Mouse (Mus musculus) lung, adult 10 weeks (tissue): ENCODE results near the gene Mdn1. TPM values are rescaled to one million over a fixed set of nuclear protein-coding genes. Genes with fewer than 3 reads are reported as not detected.

Experiments used
- polyA plus RNA-seq: library from polyadenylated mRNA; stranded (reverse); fragments of 350-450 nt; fragmentation: Illumina TruSeq; extraction: RNeasy Lipid Tissue Mini Kit (QIAGEN cat#74804); gene quantifications from one replicate; pipeline ENCODE4 v1.2.3, GENCODE M21; 2014; ENCODE audit warnings: low read depth, low replicate concordance; ENCODE audit not compliant: insufficient read depth

Gene Mdn1
- polyA plus RNA-seq, result 6.1 TPM

DNA sequence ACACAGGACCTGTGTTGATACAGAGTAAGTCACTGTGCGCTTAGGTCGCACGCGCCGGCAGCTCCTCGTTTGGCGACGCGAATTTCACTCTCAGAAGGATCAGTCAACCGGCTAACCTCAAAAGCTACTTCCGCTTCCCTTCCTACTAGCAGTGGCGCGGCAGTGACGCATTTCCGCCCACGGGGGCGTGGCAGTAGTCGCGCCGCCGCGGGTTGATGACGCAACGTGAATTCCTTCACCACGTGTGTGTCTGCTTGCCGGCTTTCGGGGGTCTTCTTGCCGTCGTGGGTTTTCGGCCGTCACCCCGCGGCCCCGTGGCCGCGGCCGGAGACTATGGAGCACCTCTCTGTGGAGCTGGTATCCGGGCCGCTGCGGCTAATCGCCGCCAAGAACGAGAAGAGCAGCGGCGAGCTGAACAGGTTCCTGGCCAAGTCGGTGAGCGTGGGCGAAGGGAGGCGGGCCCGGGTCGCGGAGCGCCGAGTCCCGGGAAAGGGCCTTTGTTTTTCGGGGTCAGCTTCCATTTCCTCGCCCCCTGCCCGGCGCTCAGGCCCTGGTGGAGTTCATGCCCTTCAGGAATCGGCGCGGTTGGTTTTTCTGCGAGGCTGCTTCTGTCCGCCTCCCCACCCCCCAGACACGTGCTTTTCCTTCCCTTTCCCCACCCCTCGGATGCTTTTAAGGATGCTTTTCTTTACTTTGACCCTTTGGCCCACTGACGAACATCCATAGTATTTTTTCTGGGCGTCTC lies at the start of gene Mdn1:
Mdn1 (plus strand) TSS at position 202 of the 745 bp plus-strand sequence.

DNA sequence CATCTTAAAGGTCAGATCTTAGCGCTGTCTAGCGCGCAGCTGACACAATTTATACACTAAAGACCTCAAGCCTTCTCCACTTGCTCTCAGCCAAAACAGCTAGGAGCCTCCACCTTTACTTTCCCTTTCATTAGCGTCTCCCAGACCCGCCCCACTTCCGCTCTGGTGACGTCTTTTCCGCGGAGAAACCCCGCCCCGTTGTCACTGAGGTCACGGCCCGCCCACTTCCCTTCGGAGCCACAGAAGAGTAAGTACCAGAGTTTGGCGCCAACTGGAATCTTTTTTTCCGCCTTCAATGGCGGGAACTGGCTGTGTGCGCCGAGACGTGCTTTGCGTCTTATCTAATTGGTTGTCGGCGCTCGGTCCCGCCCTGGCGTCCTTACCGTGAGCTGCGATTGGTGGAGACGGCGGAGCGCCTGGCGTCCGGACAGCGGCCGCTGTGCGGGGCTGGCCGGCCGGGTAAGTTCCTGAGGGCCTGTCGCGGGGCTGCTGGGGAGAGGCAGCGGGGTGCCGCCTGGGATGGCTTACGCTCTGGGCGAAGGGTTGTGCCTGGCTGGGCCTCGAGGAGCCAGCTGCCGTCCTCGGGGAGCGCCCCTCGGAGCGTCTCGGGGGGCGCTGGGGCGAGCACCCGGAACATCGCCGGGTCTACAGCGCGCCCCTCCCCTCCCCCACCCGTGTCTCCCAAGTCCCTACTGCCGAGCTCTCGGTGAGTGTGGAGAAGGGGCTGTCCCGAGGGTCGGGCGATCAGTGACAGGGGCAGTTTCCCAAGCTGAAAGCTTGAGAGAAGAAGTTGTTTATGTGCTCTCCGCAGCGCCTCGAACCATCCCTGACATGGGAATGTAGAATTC lies 41.7 kb upstream of the Mdn1 start, which contains the start of gene Casp8ap2:
Casp8ap2 (plus strand) TSS at position 418 of the 848 bp plus-strand sequence.

DNA sequence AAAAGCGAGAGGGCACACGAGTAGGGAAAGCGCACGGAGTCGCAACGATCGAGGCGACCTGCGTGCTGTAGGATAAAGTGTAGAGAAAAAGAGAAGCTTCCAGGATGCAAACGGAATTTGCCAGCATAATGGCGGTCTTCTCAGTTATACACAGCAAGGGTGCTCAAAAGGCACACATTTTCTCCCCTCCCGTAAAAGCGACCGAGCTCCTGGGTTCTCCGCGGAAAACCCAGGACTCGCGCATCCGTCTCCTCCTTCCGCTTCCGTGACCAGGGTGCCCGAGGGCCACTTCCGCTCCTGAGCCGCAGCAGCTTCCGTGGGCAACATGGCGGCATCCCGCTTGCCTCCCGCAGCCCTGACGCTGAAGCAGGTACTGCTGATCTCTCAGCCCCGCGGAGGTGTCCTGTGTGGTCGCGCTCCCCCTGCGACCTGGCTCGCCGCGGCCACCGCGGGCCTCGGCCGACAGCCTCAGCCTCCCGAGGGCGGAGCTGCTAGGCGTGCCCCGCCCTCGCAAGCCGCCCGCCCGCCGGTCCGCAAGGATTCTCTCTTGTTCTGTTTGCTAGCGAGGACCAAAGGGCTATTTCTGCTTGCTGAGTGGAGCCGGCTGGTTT lies 143.2 kb downstream of the Mdn1 start, which contains the start of gene Lyrm2:
Lyrm2 (plus strand) TSS at position 288 of the 611 bp plus-strand sequence.

Other genes with a start within 250 kb of the Mdn1 start
- not detected for gene Gja10, start 54.4 kb upstream of the Mdn1 start, polyA plus RNA-seq
- gene Casp8ap2, start 41.7 kb upstream of the Mdn1 start, polyA plus RNA-seq, result 3.5 TPM
- gene Lyrm2, start 143.1 kb downstream of the Mdn1 start, polyA plus RNA-seq, result 53.3 TPM